Mouse (Mus musculus) spleen, adult 2 months (tissue): ENCODE data around the gene Eif3l. TPM values are rescaled to one million over a fixed set of nuclear protein-coding genes. Genes with fewer than 3 reads are reported as not detected.
"Not testable (repeated sequence)": the region's sequence is repeated elsewhere in the genome, so short reads cannot be mapped to it uniquely, and the experiment has no call there.

Experiments used
- DNase-seq, 2 experiments: peaks; one replicate each; pipeline versions ENCODE4 v3.0.0 to v3.0.0-alpha.2; 2012 to 2021; ENCODE audit warnings: low spot score in 2 of 2, low read depth in 1 of 2
- H3K27ac ChIP-seq: fragments of 200-500 bp; 2 replicates; pipeline ENCODE4 v1.5.1; 2012; ENCODE audit warnings: low read length, inconsistent platforms; ENCODE audit not compliant: insufficient read depth
- H3K27me3 ChIP-seq: fragments of 200-500 bp; 2 replicates; pipeline ENCODE4 v1.6.1; 2012; ENCODE audit warnings: mild to moderate bottlenecking, moderate library complexity, low read length, inconsistent platforms; ENCODE audit not compliant: control insufficient read depth, insufficient read depth
- H3K36me3 ChIP-seq: fragments of 200-500 bp; 2 replicates; pipeline ENCODE4 v1.6.1; 2012; ENCODE audit warnings: mild to moderate bottlenecking, low read length, inconsistent platforms; ENCODE audit not compliant: control insufficient read depth, insufficient read depth
- H3K4me1 ChIP-seq: fragments of 200-500 bp; 2 replicates; pipeline ENCODE4 v1.6.1; 2011; ENCODE audit warnings: inconsistent platforms; ENCODE audit not compliant: control insufficient read depth, insufficient read depth, insufficient read length
- H3K4me3 ChIP-seq: fragments of 200-500 bp; 2 replicates; pipeline ENCODE4 v1.5.1; 2011; ENCODE audit warnings: mild to moderate bottlenecking, inconsistent platforms; ENCODE audit not compliant: insufficient read depth, insufficient read length; ENCODE audit errors: extremely low read depth
- CTCF ChIP-seq: fragments of 200-500 bp; IDR thresholded peaks from 2 replicates; pipeline ENCODE4 v1.5.1; 2011; ENCODE audit warnings: mild to moderate bottlenecking, inconsistent platforms; ENCODE audit not compliant: insufficient read depth, insufficient read length, insufficient replicate concordance; ENCODE audit errors: extremely low read depth
- POLR2A ChIP-seq: fragments of 200-500 bp; IDR thresholded peaks from 2 replicates; pipeline ENCODE4 v1.6.1; 2011; ENCODE audit warnings: low read depth, low read length, inconsistent platforms
- WGBS: fragments of 180-500 bp; shearing (Covaris S2); methylation state at CpG from one replicate; pipeline ENCODE4 v1.1.7; 2018; 5-methylcytosine and 5-hydroxymethylcytosine counted together
- polyA plus RNA-seq: library from polyadenylated mRNA; depleted of rRNA; stranded (reverse); fragments of >200 nt; gene quantifications from 2 replicates; pipeline ENCODE4 v1.2.3, GENCODE M21; 2012

The Eif3l gene
- polyA plus RNA-seq, 1 experiment, result 85.7 TPM

DNA sequence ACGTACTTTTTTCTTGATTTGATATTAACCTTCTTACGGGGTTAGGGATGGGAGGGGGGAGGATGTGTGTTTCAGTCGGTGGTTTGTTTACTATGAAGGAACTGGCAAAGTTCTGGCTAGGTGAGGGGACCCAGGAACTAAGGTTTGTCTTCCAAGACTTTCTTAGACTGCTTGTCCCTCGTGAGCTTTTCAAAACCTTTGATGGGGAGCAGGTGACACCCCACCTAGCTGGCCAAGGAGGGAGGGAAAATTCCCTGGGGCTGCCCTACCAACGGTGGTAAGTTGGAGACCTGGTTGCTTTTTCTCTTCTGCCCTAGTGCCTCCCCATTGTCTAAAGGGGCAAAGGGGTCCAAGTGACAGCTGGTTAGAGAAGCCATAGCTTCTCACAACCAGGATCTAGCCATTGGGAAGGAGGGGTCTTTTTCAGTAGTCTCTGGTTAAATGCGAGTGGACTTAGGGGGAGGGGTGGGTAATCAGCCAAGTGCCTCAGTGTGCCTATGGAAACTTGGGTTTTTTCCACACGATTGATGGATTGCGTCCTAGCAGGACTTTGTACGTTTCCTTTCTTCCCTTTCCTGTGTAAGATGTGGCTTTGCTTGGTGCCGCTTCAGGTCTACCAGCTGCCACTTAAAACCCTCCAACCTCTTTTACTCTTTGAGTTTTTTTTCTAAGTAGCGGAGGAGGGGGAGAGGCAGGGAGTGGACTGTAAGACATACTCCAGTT is 45.3 kb upstream of the Eif3l start:
- no peaks in the 10 kb centered on the region for H3K36me3 ChIP-seq
- TF ChIP-seq CTCF, result no peak
- no peak for TF ChIP-seq POLR2A
- no peak overlapping the region; the same call in 1 of the 2 replicates for H3K27ac ChIP-seq
- peaks cover 2% of the 10 kb centered on the region; the same call in 1 of the 2 replicates for H3K4me1 ChIP-seq
- 12% methylated on average over 11 of the region's 11 CpGs for WGBS
- peaks cover 17% of the 10 kb centered on the region for H3K27me3 ChIP-seq
- peak overlapping the region; percentile 17 for H3K4me3 ChIP-seq
- DNase-seq, result no peak

DNA sequence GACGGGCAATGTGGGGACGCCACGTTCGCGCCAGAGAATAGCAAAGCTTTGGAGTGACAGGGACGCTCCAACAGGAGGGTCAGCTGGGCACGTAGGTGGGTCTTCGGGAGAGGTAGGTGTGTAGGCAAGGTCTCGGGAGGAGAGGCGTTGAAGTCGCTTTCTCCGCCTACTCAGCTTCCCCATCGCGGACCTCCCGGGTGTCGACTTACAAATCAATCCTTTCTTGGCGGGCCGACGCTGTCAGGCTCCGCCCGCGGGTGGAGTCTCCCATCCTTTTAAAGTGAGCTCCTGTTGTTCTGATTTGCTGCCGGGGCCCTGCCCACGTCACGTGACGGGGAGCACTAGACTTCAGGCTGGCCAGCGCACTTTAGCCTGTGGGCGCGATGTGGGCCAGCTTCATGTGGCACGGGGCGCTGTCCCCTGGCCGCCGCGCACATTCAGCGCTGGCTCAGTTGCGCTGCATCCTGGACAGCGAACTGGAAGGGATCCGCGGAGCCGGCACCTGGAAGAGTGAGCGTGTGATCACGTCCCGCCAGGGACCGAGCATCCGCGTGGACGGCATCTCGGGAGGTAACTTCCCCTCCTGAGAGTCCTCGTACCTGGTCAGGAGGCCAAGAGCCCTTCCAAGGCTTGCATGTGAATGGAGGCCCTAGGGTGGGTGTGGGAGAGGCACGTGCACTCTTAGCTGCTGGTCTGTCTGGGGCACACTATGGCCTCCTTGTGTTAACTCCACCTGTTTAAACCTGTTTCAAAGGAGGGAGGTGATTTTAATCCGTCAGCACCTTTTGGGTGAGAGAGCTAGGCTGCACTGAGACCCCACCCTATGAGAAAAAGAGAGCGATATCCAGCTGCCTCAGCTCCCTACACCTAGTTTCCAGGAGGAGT is 44.2 kb upstream of the Eif3l start:
- DNase-seq, result peak; percentile 44 to 62
- Histone ChIP-seq H3K27ac (no peak overlapping the region), H3K27me3 (peaks cover 16% of the 10 kb centered on the region), H3K4me3 (peak overlapping the region; percentile 69), H3K4me1 (peaks cover 2% of the 10 kb centered on the region; the same call in 1 of the 2 replicates), H3K36me3 (no peaks in the 10 kb centered on the region)
- 4% methylated on average over 52 of the region's 52 CpGs for WGBS
- TF ChIP-seq CTCF, result no peak
- TF ChIP-seq POLR2A, result no peak

GRCm38 (mm10) chr15:79031908-79032307 is 43.1 kb upstream of the Eif3l start:
- H3K4me1 ChIP-seq, H3K4me3 ChIP-seq, DNase-seq, H3K36me3 ChIP-seq, H3K27ac ChIP-seq: not testable (repeated sequence)
- 94% methylated on average over 5 of the region's 5 CpGs for WGBS
- peaks cover 16% of the 10 kb centered on the region for H3K27me3 ChIP-seq

- Histone ChIP-seq H3K27ac (no peak overlapping the region), H3K4me3 (no peak overlapping the region), H3K27me3 (peaks cover 8% of the 10 kb centered on the region), H3K36me3 (no peaks in the 10 kb centered on the region), H3K4me1 (peaks cover 7% of the 10 kb centered on the region)
- WGBS, result 14% methylated on average over 14 of the region's 14 CpGs
- peak in 1 of 2 experiments; percentile 56 for DNase-seq
- TF ChIP-seq POLR2A, result no peak
- TF ChIP-seq CTCF, result peak; percentile 85
Observed at GRCm38 (mm10) chr15:79037913-79038328, 37.1 kb upstream of the Eif3l start.

GRCm38 (mm10) chr15:79038331-79038730 is 36.6 kb upstream of the Eif3l start:
- WGBS, result 79% methylated on average over 10 of the region's 10 CpGs
- DNase-seq, result no peak
- no peak overlapping the region for H3K4me3 ChIP-seq

DNA sequence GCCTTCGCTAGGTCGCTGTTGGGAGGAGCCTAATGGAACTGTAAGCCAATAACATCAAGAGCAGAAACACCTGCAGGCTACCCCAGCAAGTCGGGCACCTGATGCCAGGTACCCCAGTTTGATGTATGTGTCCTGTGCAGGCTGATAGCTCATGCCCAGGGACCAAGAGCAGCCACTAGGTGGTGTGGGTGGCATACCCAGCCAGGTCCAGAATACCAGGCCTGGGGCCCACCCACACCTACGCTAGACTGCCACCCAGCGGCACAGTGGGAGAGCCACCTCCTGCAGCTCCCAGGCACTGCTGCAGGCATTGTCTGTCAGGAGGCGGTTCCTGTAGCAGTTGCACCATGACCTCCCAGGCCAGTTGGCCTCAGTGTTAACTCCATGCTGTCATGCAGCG is 36.1 kb upstream of the Eif3l start:
- WGBS, result 7% methylated on average over 7 of the region's 7 CpGs
- Histone ChIP-seq H3K4me3 (no peak overlapping the region), H3K4me1 (peaks cover 10% of the 10 kb centered on the region), H3K27ac (no peak overlapping the region), H3K36me3 (no peaks in the 10 kb centered on the region), H3K27me3 (peaks cover 14% of the 10 kb centered on the region)
- TF ChIP-seq POLR2A (no peak), CTCF (peak; percentile 95)
- DNase-seq, result peak; percentile 84 to 89

More at GRCm38 (mm10) chr15:79038331-79038730, 36.6 kb upstream of the Eif3l start:
- Histone ChIP-seq H3K27ac (no peak overlapping the region), H3K27me3 (peaks cover 11% of the 10 kb centered on the region), H3K36me3 (no peaks in the 10 kb centered on the region), H3K4me1 (peaks cover 10% of the 10 kb centered on the region)
- TF ChIP-seq POLR2A (no peak), CTCF (no peak)
